ENCODE assay signal across 11 mouse cellular contexts in the genomic region with DNA sequence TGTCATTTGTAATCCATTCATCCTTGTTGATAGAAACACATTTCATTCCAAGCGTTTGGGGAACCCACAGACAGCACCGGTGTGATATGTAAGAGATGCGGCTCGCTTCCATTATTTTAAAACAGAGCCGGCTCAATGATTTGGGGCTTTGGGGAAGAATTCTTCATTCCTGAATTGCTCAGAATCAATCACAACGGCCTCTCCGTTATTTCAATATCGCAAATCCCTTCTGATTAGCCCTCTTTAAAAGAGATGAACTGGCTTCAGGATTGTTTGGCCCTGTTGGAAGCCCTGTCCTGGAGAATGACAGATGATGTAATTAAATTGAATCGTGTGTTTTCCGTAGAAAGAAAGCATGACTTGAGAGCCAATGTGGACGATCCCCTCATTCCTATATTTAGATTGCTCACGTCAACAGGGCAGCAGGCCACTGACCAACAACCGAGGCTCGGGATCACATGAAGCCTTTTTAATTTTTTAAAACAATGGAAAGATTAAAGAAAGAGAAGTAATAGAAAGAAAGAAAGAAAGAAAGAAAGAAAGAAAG. TPM values are rescaled to one million over a fixed set of nuclear protein-coding genes. Genes with fewer than 3 reads are reported as not detected.
DNase-seq lines count a peak whose midpoint lies in the region; ATAC-seq and TF ChIP-seq lines count a peak whose summit lies in the region.
"Had no signal": no experiment of that assay in that cellular context is flagged by ENCODE, and none has a peak within 500 bp of the region (broad histone marks: within the 10 kb centered on the region; RNA-seq: fewer than 3 reads in every experiment).

No protein-coding gene starts in this region.

- H3K9ac ChIP-seq in lung, postnatal 0 days (replicated peaks; ENCODE audit: low read depth) = no peak overlapping the region
- H3K9ac ChIP-seq in hindbrain, embryonic 15.5 days = no peak overlapping the region
- H3K9ac ChIP-seq: limb, embryonic 12.5 days had no signal

- no peaks in the 10 kb centered on the region for H3K9me3 ChIP-seq in lung, postnatal 0 days (ENCODE audit: low read length)
- H3K9me3 ChIP-seq in hindbrain, embryonic 15.5 days = no peaks in the 10 kb centered on the region
- H3K9me3 ChIP-seq: limb, embryonic 12.5 days had no signal

- no peaks in the 10 kb centered on the region for H3K4me1 ChIP-seq in lung, postnatal 0 days (ENCODE audit: insufficient read depth, low read depth, low read length)
- H3K4me1 ChIP-seq in hindbrain, embryonic 15.5 days (replicated peaks) = peaks cover 9% of the 10 kb centered on the region

- intact Hi-C loops in gastrocnemius, adult 2 months (cut with DNase I) = loop anchor here (5.0 kb wide), 1 partner anchor 238 kb away; the partner anchor contains the start of gene Lhx8

- no peak overlapping the region for H3K4me2 ChIP-seq in lung, postnatal 0 days (replicated peaks; ENCODE audit: low read depth, low read length)
- H3K4me2 ChIP-seq in hindbrain, embryonic 15.5 days = peak overlapping the region; percentile 37

- no peak for TF ChIP-seq EP300 in lung, postnatal 0 days (IDR thresholded peaks at IDR 0.05)

- 48% methylated on average over 14 of the region's 14 CpGs for WGBS in lung, postnatal 0 days
- WGBS in hindbrain, embryonic 15.5 days = 25% methylated on average over 14 of the region's 14 CpGs

- H3K27me3 ChIP-seq in lung, postnatal 0 days (replicated peaks; ENCODE audit: insufficient read depth, low read length) = no peaks in the 10 kb centered on the region
- H3K27me3 ChIP-seq in hindbrain, embryonic 15.5 days = no peaks in the 10 kb centered on the region

- no peaks in the 10 kb centered on the region for H3K36me3 ChIP-seq in lung, postnatal 0 days (ENCODE audit: insufficient read depth, low read length)
- H3K36me3 ChIP-seq in hindbrain, embryonic 15.5 days = no peaks in the 10 kb centered on the region
- H3K36me3 ChIP-seq: limb, embryonic 12.5 days had no signal

- ATAC-seq in lung, postnatal 0 days = no peak
- ATAC-seq in hindbrain, embryonic 15.5 days (ENCODE audit: low FRiP score, low read depth) = no peak
- ATAC-seq in frontal cortex, adult (ENCODE audit: low TSS enrichment) = no peak
- ATAC-seq: intestine, embryonic 16.5 days had no signal

- no peak for TF ChIP-seq CTCF in gastrocnemius, adult 2 months (IDR thresholded peaks at IDR 0.05)
- TF ChIP-seq CTCF in lung, postnatal 0 days (IDR thresholded peaks at IDR 0.05) = no peak

- H3K27ac ChIP-seq in gastrocnemius, adult 2 months = no peak overlapping the region
- H3K27ac ChIP-seq in lung, postnatal 0 days (ENCODE audit: low read length) = no peak overlapping the region
- H3K27ac ChIP-seq in hindbrain, embryonic 15.5 days (replicated peaks) = no peak overlapping the region
- H3K27ac ChIP-seq: limb, embryonic 12.5 days had no signal

- DNase-seq in gastrocnemius, adult 2 months = no peak
- no peak for DNase-seq in gastrocnemius, postnatal 4 days (ENCODE audit: low spot score in 2 of 2)
- DNase-seq in lung, postnatal 0 days (ENCODE audit: low spot score) = peak; percentile 27
- DNase-seq in lung, postnatal 14 days = no peak
- DNase-seq in retina, embryonic 14.5 days (ENCODE audit: low spot score) = peak; percentile 40
- DNase-seq in spleen, adult 12 weeks (ENCODE audit: low spot score) = no peak
- DNase-seq: thymus, postnatal 36 days had no signal

- peak overlapping the region; percentile 68 for H3K4me3 ChIP-seq in gastrocnemius, adult 2 months
- H3K4me3 ChIP-seq in lung, postnatal 0 days (ENCODE audit: low read depth, low read length) = no peak overlapping the region
- H3K4me3 ChIP-seq in hindbrain, embryonic 15.5 days = no peak overlapping the region

RNA-seq across cellular contexts. Expression of gene Cryz, which starts 26.4 kb away (rescaled TPM):
- total RNA-seq in gastrocnemius, adult 2 months (2021) = 10 to 100 TPM; 11.6 to 13.6 TPM
- 10 to 100 TPM; 12.9 to 13.0 TPM for total RNA-seq in gastrocnemius, postnatal 4 days (2021)
- 4.8 and 5.1 TPM in 2 replicates for polyA plus RNA-seq in lung, postnatal 0 days (2015; fragmentation: Nextera tagmentation; extraction: Ambion mirVana)
- polyA plus RNA-seq in hindbrain, embryonic 15.5 days (2015; fragmentation: Nextera tagmentation; extraction: Ambion mirVana) = 9.3 and 12.0 TPM in 2 replicates

RNA-seq across cellular contexts. Expression of gene Tyw3, which starts 26.8 kb away (rescaled TPM):
- 1 to 10 TPM; 2.6 to 3.2 TPM for total RNA-seq in gastrocnemius, adult 2 months (2021)
- total RNA-seq in gastrocnemius, postnatal 4 days (2021) = 1 to 10 TPM; 5.2 to 5.7 TPM
- polyA plus RNA-seq in lung, postnatal 0 days (2015; fragmentation: Nextera tagmentation; extraction: Ambion mirVana) = 4.2 and 4.4 TPM in 2 replicates
- polyA plus RNA-seq in hindbrain, embryonic 15.5 days (2015; fragmentation: Nextera tagmentation; extraction: Ambion mirVana) = 11.5 and 11.9 TPM in 2 replicates

Comparison
In these comparisons a context has a peak if more than half of its experiments do, and no peak if none do; other contexts are left out.
1. DNase-seq: peak in lung, postnatal 0 days (single experiment) and retina, embryonic 14.5 days (single experiment); none in gastrocnemius, adult 2 months (single experiment), gastrocnemius, postnatal 4 days (0 of 2), lung, postnatal 14 days (single experiment) and spleen, adult 12 weeks (single experiment).